7 mouse cellular contexts compared by ENCODE assay signal in the genomic region with DNA sequence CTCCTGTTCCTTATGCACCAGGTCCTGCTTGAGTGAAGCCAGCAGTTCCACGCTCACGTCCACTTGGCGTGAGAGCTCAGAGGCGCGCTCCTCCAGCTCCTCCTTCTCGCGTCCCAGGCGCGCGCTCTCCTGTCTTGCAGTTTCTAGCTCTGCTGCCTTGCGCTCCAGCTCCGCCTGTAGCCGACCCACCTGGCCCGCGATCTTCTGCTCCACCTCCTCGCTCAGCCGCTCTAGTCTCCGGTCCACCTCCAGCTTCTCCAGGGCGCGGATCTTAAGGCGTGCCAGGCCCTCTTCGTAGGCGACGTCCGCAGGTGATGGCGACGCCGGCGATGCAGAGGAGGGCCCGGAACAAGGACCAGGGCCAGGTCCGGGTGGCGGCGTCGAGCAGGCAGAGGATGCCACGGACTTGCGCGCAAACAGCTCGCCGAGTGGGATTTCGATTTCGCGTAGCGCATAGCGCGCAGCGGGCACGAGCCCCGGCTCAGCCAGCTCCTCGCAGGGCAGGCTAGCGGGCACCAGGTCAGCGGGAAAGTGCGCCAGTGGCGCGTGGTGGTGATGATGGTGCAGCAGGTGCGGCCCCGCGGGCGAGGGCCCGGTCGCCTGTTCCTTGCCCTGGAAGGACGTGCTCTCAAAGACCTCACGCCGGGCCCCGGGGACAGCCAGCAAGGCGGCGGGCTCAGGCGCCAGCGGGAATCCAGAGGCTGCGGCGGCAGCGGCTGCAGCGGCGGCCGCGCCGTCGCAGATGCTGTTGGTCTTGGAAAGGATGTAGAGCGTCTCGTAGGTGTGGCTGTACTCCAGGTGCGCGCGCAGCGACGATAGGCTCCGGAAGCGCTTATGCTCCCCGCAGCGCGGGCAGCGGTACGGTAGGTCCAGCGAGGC. TPM values are rescaled to one million over a fixed set of nuclear protein-coding genes. Genes with fewer than 3 reads are reported as not detected.
DNase-seq lines count a peak whose midpoint lies in the region; ATAC-seq lines count a peak whose summit lies in the region.

No protein-coding gene starts in this region.

- no peak overlapping the region for H3K9ac ChIP-seq in intestine, embryonic 14.5 days (ENCODE audit: low read length)
- H3K9ac ChIP-seq in neural tube, embryonic 15.5 days (replicated peaks): no peak overlapping the region

- H3K9me3 ChIP-seq in intestine, embryonic 14.5 days (ENCODE audit: control insufficient read depth, low read length): no peaks in the 10 kb centered on the region
- no peaks in the 10 kb centered on the region for H3K9me3 ChIP-seq in neural tube, embryonic 15.5 days (replicated peaks)

- DNase-seq in thymus, postnatal 0 days (ENCODE audit: low spot score): peak; percentile 25
- DNase-seq in thymus, adult 18-20 months: no peak
- peak; percentile 26 for DNase-seq in embryo, embryonic 10.5 days (ENCODE audit: low spot score)
- DNase-seq in intestine, embryonic 14.5 days (ENCODE audit: low spot score): peak; percentile 63
- DNase-seq in layer of hippocampus, adult 11-12 months (ENCODE audit: low spot score): no peak
- no peak for DNase-seq in spleen, postnatal 4 days (ENCODE audit: low spot score in 2 of 2)

- H3K4me3 ChIP-seq in intestine, embryonic 14.5 days (ENCODE audit: low read depth, low read length): peak overlapping the region; percentile 29; the same call in 1 of the 2 replicates
- peak overlapping the region; percentile 34 for H3K4me3 ChIP-seq in neural tube, embryonic 15.5 days (replicated peaks)

- no peaks in the 10 kb centered on the region for H3K36me3 ChIP-seq in intestine, embryonic 14.5 days (ENCODE audit: control insufficient read depth, insufficient read depth, low read length)
- H3K36me3 ChIP-seq in neural tube, embryonic 15.5 days: peaks cover 6% of the 10 kb centered on the region; the same call in 1 of the 2 replicates

- H3K27ac ChIP-seq in intestine, embryonic 14.5 days (ENCODE audit: low read depth): no peak overlapping the region
- no peak overlapping the region for H3K27ac ChIP-seq in neural tube, embryonic 15.5 days (replicated peaks)

- H3K4me2 ChIP-seq in intestine, embryonic 14.5 days (ENCODE audit: low read length): peak overlapping the region; percentile 48
- H3K4me2 ChIP-seq in neural tube, embryonic 15.5 days: peak overlapping the region; percentile 55

- H3K27me3 ChIP-seq in intestine, embryonic 14.5 days (replicated peaks; ENCODE audit: control insufficient read depth, insufficient read depth, low read length): peaks cover 56% of the 10 kb centered on the region
- H3K27me3 ChIP-seq in neural tube, embryonic 15.5 days (replicated peaks): peaks cover 43% of the 10 kb centered on the region

- 3% methylated on average over 90 of the region's 92 CpGs for WGBS in intestine, embryonic 14.5 days
- 5% methylated on average over 92 of the region's 92 CpGs for WGBS in neural tube, embryonic 15.5 days

- peak; percentile 60; the same call in 1 of the 2 replicates for ATAC-seq in intestine, embryonic 14.5 days (replicated peaks; ENCODE audit: low FRiP score, low TSS enrichment, low read depth)
- ATAC-seq in neural tube, embryonic 15.5 days (ENCODE audit: low FRiP score): no peak; the same call in 1 of the 2 replicates

- no peaks in the 10 kb centered on the region for H3K4me1 ChIP-seq in intestine, embryonic 14.5 days (replicated peaks; ENCODE audit: control insufficient read depth, insufficient read depth, low read length)
- peaks cover 20% of the 10 kb centered on the region for H3K4me1 ChIP-seq in neural tube, embryonic 15.5 days

RNA-seq across cellular contexts. Expression of a gene that starts 18.7 kb away (rescaled TPM):
- polyA plus RNA-seq in thymus, postnatal 0 days (2015; fragmentation: Nextera tagmentation; extraction: Ambion mirVana): 0.04 TPM in 1 of 2 replicates, not detected in the other
- 0.36 and 0.45 TPM in 2 replicates for polyA plus RNA-seq in intestine, embryonic 14.5 days (2014; fragmentation: Nextera tagmentation; extraction: Ambion mirVana)
- 8.2 and 9.5 TPM in 2 replicates for polyA plus RNA-seq in neural tube, embryonic 15.5 days (2015; fragmentation: Nextera tagmentation; extraction: Ambion mirVana)

RNA-seq across cellular contexts. Expression of a gene that starts 29.3 kb away (rescaled TPM):
- 0.05 TPM in 1 of 2 replicates, not detected in the other for polyA plus RNA-seq in thymus, postnatal 0 days (2015; fragmentation: Nextera tagmentation; extraction: Ambion mirVana)
- polyA plus RNA-seq in intestine, embryonic 14.5 days (2014; fragmentation: Nextera tagmentation; extraction: Ambion mirVana): not detected in 2 replicates
- polyA plus RNA-seq in neural tube, embryonic 15.5 days (2015; fragmentation: Nextera tagmentation; extraction: Ambion mirVana): 0.14 TPM in 1 of 2 replicates, not detected in the other

RNA-seq across cellular contexts. Expression of a gene that starts 32.3 kb away (rescaled TPM):
- polyA plus RNA-seq in thymus, postnatal 0 days (2015; fragmentation: Nextera tagmentation; extraction: Ambion mirVana): 51.9 and 56.7 TPM in 2 replicates
- polyA plus RNA-seq in intestine, embryonic 14.5 days (2014; fragmentation: Nextera tagmentation; extraction: Ambion mirVana): 26.7 and 27.7 TPM in 2 replicates
- polyA plus RNA-seq in neural tube, embryonic 15.5 days (2015; fragmentation: Nextera tagmentation; extraction: Ambion mirVana): 27.4 and 32.7 TPM in 2 replicates

RNA-seq across cellular contexts. Expression of a gene that starts 32.8 kb away (rescaled TPM):
- 415 and 437 TPM in 2 replicates for polyA plus RNA-seq in thymus, postnatal 0 days (2015; fragmentation: Nextera tagmentation; extraction: Ambion mirVana)
- 496 and 527 TPM in 2 replicates for polyA plus RNA-seq in intestine, embryonic 14.5 days (2014; fragmentation: Nextera tagmentation; extraction: Ambion mirVana)
- 559 and 582 TPM in 2 replicates for polyA plus RNA-seq in neural tube, embryonic 15.5 days (2015; fragmentation: Nextera tagmentation; extraction: Ambion mirVana)

RNA-seq across cellular contexts. Expression of a gene that starts 52.3 kb away (rescaled TPM):
- 28.6 and 29.1 TPM in 2 replicates for polyA plus RNA-seq in thymus, postnatal 0 days (2015; fragmentation: Nextera tagmentation; extraction: Ambion mirVana)
- polyA plus RNA-seq in intestine, embryonic 14.5 days (2014; fragmentation: Nextera tagmentation; extraction: Ambion mirVana): 56.5 and 59.3 TPM in 2 replicates
- 75.6 and 79.1 TPM in 2 replicates for polyA plus RNA-seq in neural tube, embryonic 15.5 days (2015; fragmentation: Nextera tagmentation; extraction: Ambion mirVana)

Comparison
In these comparisons a context has a peak if more than half of its experiments do, and no peak if none do; other contexts are left out.
1. DNase-seq: peak in thymus, postnatal 0 days (single experiment), embryo, embryonic 10.5 days (single experiment) and intestine, embryonic 14.5 days (single experiment); none in thymus, adult 18-20 months (0 of 2), layer of hippocampus, adult 11-12 months (single experiment) and spleen, postnatal 4 days (0 of 2).